Mouse (Mus musculus): ENCODE data around the gene Gpr183. TPM values are rescaled to one million over a fixed set of nuclear protein-coding genes. Genes with fewer than 3 reads are reported as not detected.

Gene Gpr183
- total and polyA plus RNA-seq, 2 experiments, result 0.26 to 0.37 TPM

DNA sequence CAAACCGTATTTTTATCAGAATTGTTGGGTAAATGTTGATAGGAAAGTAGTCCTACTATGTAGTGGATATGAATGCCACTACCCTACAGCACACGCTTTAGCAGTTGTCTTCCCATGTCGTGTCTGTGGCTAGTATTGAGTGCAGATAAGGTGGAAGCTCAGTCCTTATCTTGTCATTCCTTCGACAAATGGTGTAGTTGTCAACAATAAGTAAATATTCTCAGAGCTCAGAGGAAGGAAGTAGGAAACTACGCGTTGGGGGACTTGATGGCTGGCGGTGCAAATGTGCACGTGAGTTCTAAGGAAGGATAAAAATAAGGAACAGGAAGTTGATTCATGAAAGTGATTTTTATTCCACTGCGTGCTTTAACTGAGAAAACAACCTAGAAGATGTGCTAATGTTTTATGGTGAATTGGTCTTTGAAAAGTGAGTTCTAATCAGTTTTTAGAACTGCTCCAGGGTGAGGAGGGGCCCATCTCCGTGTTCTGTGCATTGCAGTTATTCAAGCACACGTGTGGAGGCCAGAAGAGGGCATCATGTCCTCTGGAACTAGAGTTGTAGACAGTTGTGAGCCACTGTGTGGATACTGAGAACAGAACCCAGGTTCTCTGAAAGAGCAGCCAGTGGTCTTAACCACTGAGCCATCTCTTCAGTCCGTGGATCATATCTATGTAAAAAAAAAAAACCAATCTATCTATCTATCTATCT, 35.6 kb downstream of the Gpr183 start:
- Histone ChIP-seq H3K36me3 (ENCODE audit: control insufficient read depth, insufficient read depth, low read length) (no peaks in the 10 kb centered on the region), H3K9ac (ENCODE audit: low read depth, low read length) (no peak overlapping the region), H3K79me2 (ENCODE audit: control insufficient read depth, insufficient read depth, low read length) (peaks cover 7% of the 10 kb centered on the region; the same call in 1 of the 2 replicates), H3K27me3 (ENCODE audit: control insufficient read depth, insufficient read depth, low read length) (no peaks in the 10 kb centered on the region), H3K4me3 (ENCODE audit: insufficient read depth, low read depth, low read length) (no peak overlapping the region), H3K27ac (replicated peaks; ENCODE audit: insufficient read depth, low read depth, low read length) (peak overlapping the region; percentile 80), H3K4me1 (ENCODE audit: control insufficient read depth, insufficient read depth, low read length) (peaks cover 4% of the 10 kb centered on the region)
- WGBS, result 69% methylated on average over 12 of the region's 12 CpGs
- peak; percentile 29 for DNase-seq (ENCODE audit: extremely low read depth, low read depth, low spot score)
- TF ChIP-seq CTCF (IDR thresholded peaks at IDR 0.05; ENCODE audit: low read depth, low read length) (no peak), POLR2A (IDR thresholded peaks at IDR 0.05; ENCODE audit: extremely low read depth, insufficient read depth, low read length) (no peak)

DNA sequence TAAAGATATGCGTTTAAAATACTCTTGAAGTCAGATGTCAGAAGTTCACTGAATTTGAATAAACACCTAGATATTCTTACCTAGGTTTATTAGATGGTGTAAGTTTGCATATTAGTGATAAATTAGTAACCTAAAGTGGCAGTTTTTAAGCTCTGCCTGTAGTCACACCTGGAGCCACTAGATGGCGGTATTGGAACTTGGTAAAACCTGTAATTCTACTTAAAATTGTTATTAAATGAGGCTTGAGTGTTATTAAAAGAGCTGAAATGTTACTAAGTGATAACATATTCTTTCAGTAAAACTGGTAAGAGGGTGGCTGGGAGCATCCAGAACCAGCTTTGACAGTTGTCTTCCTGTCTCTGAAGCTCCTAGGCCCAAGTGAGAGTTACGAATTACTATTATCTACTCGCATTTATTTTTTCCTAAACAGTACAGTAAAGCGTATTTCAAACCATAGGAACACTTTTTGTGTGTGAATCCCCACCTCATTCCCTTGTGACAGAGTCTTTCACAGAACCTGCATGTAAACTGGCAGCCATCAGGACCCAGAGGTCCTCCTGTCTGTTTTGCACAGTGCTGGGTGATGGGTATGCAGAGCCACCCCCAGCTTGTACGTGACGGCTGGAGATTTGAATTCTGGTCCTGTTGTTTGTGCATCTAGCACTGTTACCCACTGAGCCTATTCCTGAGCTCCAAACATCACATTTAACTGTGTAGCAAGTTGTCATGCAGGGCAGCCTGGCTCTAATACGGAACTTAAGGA, 36.4 kb downstream of the Gpr183 start:
- Histone ChIP-seq H3K9ac (ENCODE audit: low read depth, low read length) (no peak overlapping the region; the same call in 1 of the 2 replicates), H3K27ac (replicated peaks; ENCODE audit: insufficient read depth, low read depth, low read length) (peak overlapping the region; percentile 73), H3K27me3 (ENCODE audit: control insufficient read depth, insufficient read depth, low read length) (no peaks in the 10 kb centered on the region), H3K36me3 (ENCODE audit: control insufficient read depth, insufficient read depth, low read length) (no peaks in the 10 kb centered on the region), H3K4me1 (ENCODE audit: control insufficient read depth, insufficient read depth, low read length) (no peaks in the 10 kb centered on the region), H3K4me3 (ENCODE audit: insufficient read depth, low read depth, low read length) (no peak overlapping the region), H3K79me2 (ENCODE audit: control insufficient read depth, insufficient read depth, low read length) (peaks cover 7% of the 10 kb centered on the region; the same call in 1 of the 2 replicates)
- 61% methylated on average over 8 of the region's 8 CpGs for WGBS
- TF ChIP-seq CTCF (IDR thresholded peaks at IDR 0.05; ENCODE audit: low read depth, low read length) (peak; percentile 49), POLR2A (IDR thresholded peaks at IDR 0.05; ENCODE audit: extremely low read depth, insufficient read depth, low read length) (no peak)
- DNase-seq (ENCODE audit: extremely low read depth, low read depth, low spot score), result peak; percentile 57

DNA sequence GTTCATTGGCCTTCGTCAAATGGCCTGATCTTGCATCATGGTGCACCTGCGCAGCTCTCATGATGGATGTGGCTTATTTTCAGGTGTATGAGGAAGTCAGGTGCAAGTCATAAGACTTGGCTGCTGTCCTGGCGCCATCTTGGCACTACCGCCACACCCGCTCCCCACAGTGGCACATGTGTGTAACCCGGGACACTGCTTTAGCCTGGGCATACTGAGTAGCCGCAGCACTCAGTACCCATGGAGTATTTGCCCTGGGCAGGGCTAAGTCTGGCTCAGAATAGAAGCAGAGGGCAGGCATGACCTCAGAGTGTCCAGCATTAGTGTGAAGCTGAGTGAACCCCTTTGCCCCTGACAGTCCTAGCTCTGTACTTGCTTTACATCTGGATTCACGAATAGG, 37.5 kb downstream of the Gpr183 start:
- DNase-seq (ENCODE audit: extremely low read depth, low read depth, low spot score), result no peak
- Histone ChIP-seq H3K4me1 (ENCODE audit: control insufficient read depth, insufficient read depth, low read length) (no peaks in the 10 kb centered on the region), H3K36me3 (ENCODE audit: control insufficient read depth, insufficient read depth, low read length) (no peaks in the 10 kb centered on the region), H3K79me2 (ENCODE audit: control insufficient read depth, insufficient read depth, low read length) (peaks cover 7% of the 10 kb centered on the region; the same call in 1 of the 2 replicates), H3K27me3 (ENCODE audit: control insufficient read depth, insufficient read depth, low read length) (no peaks in the 10 kb centered on the region), H3K9ac (ENCODE audit: low read depth, low read length) (no peak overlapping the region), H3K4me3 (ENCODE audit: insufficient read depth, low read depth, low read length) (no peak overlapping the region), H3K27ac (replicated peaks; ENCODE audit: insufficient read depth, low read depth, low read length) (no peak overlapping the region)
- 94% methylated on average over 8 of the region's 8 CpGs for WGBS
- TF ChIP-seq CTCF (IDR thresholded peaks at IDR 0.05; ENCODE audit: low read depth, low read length) (no peak), POLR2A (IDR thresholded peaks at IDR 0.05; ENCODE audit: extremely low read depth, insufficient read depth, low read length) (no peak)

DNA sequence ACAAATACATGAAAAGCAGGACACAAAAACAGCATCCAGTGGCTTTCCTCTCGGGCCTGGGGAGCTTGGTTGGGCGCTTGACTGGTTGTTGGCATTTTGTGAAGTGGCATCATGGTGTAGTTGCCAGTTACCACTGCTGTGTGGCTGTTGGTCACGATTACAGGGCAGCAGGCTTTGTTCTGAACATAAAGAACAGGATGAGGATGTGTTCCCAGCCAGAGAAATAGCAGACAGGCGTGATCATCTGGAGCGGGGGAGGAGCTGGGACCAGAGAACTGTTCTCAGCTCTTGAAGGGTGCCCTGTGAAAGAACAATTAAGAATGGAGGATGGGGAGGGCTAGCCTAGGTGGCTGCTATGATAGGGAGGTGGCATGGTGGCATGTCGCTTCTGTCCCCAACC, 38.1 kb downstream of the Gpr183 start:
- Histone ChIP-seq H3K79me2 (ENCODE audit: control insufficient read depth, insufficient read depth, low read length) (peaks cover 7% of the 10 kb centered on the region; the same call in 1 of the 2 replicates), H3K4me3 (ENCODE audit: insufficient read depth, low read depth, low read length) (no peak overlapping the region)
- DNase-seq (ENCODE audit: extremely low read depth, low read depth, low spot score), result no peak

DNA sequence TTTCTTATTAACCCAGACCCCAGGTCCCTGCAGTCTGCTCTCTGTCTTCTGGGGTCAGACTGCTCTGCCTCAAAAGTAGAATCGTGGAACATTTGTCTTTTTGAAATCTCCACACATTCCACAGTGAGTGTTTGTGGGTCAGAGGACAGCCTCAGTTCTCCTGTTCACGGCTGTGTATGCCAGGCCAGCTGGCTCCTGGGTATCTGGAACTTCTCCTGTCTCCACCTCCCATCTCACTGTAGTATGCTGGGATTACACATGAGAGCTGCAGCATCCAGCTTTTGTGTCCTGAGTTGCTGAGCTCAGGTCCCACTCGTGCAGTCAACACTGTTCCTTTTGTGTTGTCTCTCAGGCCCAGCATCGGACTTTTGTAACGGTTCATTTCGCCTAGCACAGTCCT, 40.1 kb downstream of the Gpr183 start:
- no peak overlapping the region for H3K9ac ChIP-seq (ENCODE audit: low read depth, low read length)
- no peak for DNase-seq (ENCODE audit: extremely low read depth, low read depth, low spot score)
- peaks cover 3% of the 10 kb centered on the region; the same call in 1 of the 2 replicates for H3K79me2 ChIP-seq (ENCODE audit: control insufficient read depth, insufficient read depth, low read length)
- H3K4me1 ChIP-seq (ENCODE audit: control insufficient read depth, insufficient read depth, low read length), result no peaks in the 10 kb centered on the region
- H3K4me3 ChIP-seq (ENCODE audit: insufficient read depth, low read depth, low read length), result no peak overlapping the region
- H3K27me3 ChIP-seq (ENCODE audit: control insufficient read depth, insufficient read depth, low read length), result no peaks in the 10 kb centered on the region
- H3K36me3 ChIP-seq (ENCODE audit: control insufficient read depth, insufficient read depth, low read length), result no peaks in the 10 kb centered on the region
- no peak for TF ChIP-seq CTCF (IDR thresholded peaks at IDR 0.05; ENCODE audit: low read depth, low read length)
- TF ChIP-seq POLR2A (IDR thresholded peaks at IDR 0.05; ENCODE audit: extremely low read depth, insufficient read depth, low read length), result no peak
- 73% methylated on average over 6 of the region's 6 CpGs for WGBS
- no peak overlapping the region for H3K27ac ChIP-seq (replicated peaks; ENCODE audit: insufficient read depth, low read depth, low read length)

More for the DNA sequence above, 38.1 kb downstream of the Gpr183 start:
- Histone ChIP-seq H3K27ac (replicated peaks; ENCODE audit: insufficient read depth, low read depth, low read length) (no peak overlapping the region), H3K9ac (ENCODE audit: low read depth, low read length) (no peak overlapping the region), H3K4me1 (ENCODE audit: control insufficient read depth, insufficient read depth, low read length) (no peaks in the 10 kb centered on the region), H3K27me3 (ENCODE audit: control insufficient read depth, insufficient read depth, low read length) (no peaks in the 10 kb centered on the region), H3K36me3 (ENCODE audit: control insufficient read depth, insufficient read depth, low read length) (no peaks in the 10 kb centered on the region)
- WGBS, result 90% methylated on average over 6 of the region's 6 CpGs
- no peak for TF ChIP-seq POLR2A (IDR thresholded peaks at IDR 0.05; ENCODE audit: extremely low read depth, insufficient read depth, low read length)
- TF ChIP-seq CTCF (IDR thresholded peaks at IDR 0.05; ENCODE audit: low read depth, low read length), result no peak

All from liver, adult 2 months (tissue).